Mouse (Mus musculus): ENCODE results near the gene Flt1. TPM values are rescaled to one million over a fixed set of nuclear protein-coding genes. Genes with fewer than 3 reads are reported as not detected.

Gene Flt1
- polyA plus RNA-seq, 1 experiment = 23.4 TPM

- Histone ChIP-seq H3K4me3 (ENCODE audit: low read depth, low read length) (no peak overlapping the region), H3K4me1 (ENCODE audit: control insufficient read depth, insufficient read depth, low read length) (no peaks in the 10 kb centered on the region), H3K27ac (ENCODE audit: insufficient read depth, low read length) (no peak overlapping the region), H3K36me3 (ENCODE audit: control insufficient read depth, insufficient read depth, low read length, poor library complexity, severe bottlenecking) (no peaks in the 10 kb centered on the region), H3K27me3 (ENCODE audit: control insufficient read depth, insufficient read depth, low read length, poor library complexity, severe bottlenecking) (no peaks in the 10 kb centered on the region), H3K9me3 (replicated peaks; ENCODE audit: control insufficient read depth, insufficient read depth, low read length, poor library complexity, severe bottlenecking) (no peaks in the 10 kb centered on the region), H3K9ac (ENCODE audit: low read depth, poor library complexity, severe bottlenecking) (no peak overlapping the region)
- TF ChIP-seq EP300 (IDR thresholded peaks at IDR 0.05; ENCODE audit: insufficient read depth, low read depth, low read length) = no peak
- TF ChIP-seq CTCF (IDR thresholded peaks at IDR 0.05; ENCODE audit: low read depth, low read length) = no peak
- no peak for TF ChIP-seq POLR2A (IDR thresholded peaks at IDR 0.05; ENCODE audit: insufficient read depth, low read length)
Measured at GRCm38 (mm10) chr5:147692622-147693021, 33.2 kb downstream of the Flt1 start.

- H3K9ac ChIP-seq (ENCODE audit: low read depth, poor library complexity, severe bottlenecking) = no peak overlapping the region
- no peak overlapping the region for H3K27ac ChIP-seq (ENCODE audit: insufficient read depth, low read length)
- H3K4me1 ChIP-seq (ENCODE audit: control insufficient read depth, insufficient read depth, low read length) = no peaks in the 10 kb centered on the region
- H3K9me3 ChIP-seq (replicated peaks; ENCODE audit: control insufficient read depth, insufficient read depth, low read length, poor library complexity, severe bottlenecking) = no peaks in the 10 kb centered on the region
- no peaks in the 10 kb centered on the region for H3K27me3 ChIP-seq (ENCODE audit: control insufficient read depth, insufficient read depth, low read length, poor library complexity, severe bottlenecking)
- TF ChIP-seq CTCF (IDR thresholded peaks at IDR 0.05; ENCODE audit: low read depth, low read length) (no peak), POLR2A (IDR thresholded peaks at IDR 0.05; ENCODE audit: insufficient read depth, low read length) (no peak), EP300 (IDR thresholded peaks at IDR 0.05; ENCODE audit: insufficient read depth, low read depth, low read length) (no peak)
- H3K4me3 ChIP-seq (ENCODE audit: low read depth, low read length) = no peak overlapping the region
- H3K36me3 ChIP-seq (ENCODE audit: control insufficient read depth, insufficient read depth, low read length, poor library complexity, severe bottlenecking) = no peaks in the 10 kb centered on the region
Measured at GRCm38 (mm10) chr5:147683707-147684323, 42.0 kb downstream of the Flt1 start.

DNA sequence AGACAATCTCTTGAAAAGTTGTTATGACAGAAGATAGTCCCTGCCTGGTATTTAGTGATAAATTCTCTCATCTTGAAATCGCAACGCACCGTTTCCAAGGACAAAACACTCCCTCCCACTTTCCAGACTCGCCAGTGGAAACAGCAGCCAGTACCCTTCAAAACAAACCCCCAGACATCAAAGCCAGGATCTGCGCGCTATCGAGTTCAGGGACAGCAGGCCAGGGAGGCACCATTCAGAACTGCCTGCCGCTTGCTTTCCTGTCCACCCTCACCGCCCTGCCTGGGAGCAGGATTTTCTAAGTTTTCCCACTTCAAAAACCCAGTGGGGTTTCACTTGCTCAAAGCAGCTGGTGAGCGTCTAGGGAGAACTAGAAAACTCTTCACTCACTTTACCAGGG is 44.6 kb downstream of the Flt1 start:
- TF ChIP-seq POLR2A (IDR thresholded peaks at IDR 0.05; ENCODE audit: insufficient read depth, low read length) (no peak), EP300 (IDR thresholded peaks at IDR 0.05; ENCODE audit: insufficient read depth, low read depth, low read length) (no peak), CTCF (IDR thresholded peaks at IDR 0.05; ENCODE audit: low read depth, low read length) (no peak)
- Histone ChIP-seq H3K4me1 (ENCODE audit: control insufficient read depth, insufficient read depth, low read length) (no peaks in the 10 kb centered on the region), H3K36me3 (ENCODE audit: control insufficient read depth, insufficient read depth, low read length, poor library complexity, severe bottlenecking) (no peaks in the 10 kb centered on the region), H3K4me3 (ENCODE audit: low read depth, low read length) (no peak overlapping the region), H3K27ac (ENCODE audit: insufficient read depth, low read length) (no peak overlapping the region), H3K9ac (ENCODE audit: low read depth, poor library complexity, severe bottlenecking) (no peak overlapping the region), H3K27me3 (ENCODE audit: control insufficient read depth, insufficient read depth, low read length, poor library complexity, severe bottlenecking) (no peaks in the 10 kb centered on the region), H3K9me3 (replicated peaks; ENCODE audit: control insufficient read depth, insufficient read depth, low read length, poor library complexity, severe bottlenecking) (no peaks in the 10 kb centered on the region)

DNA sequence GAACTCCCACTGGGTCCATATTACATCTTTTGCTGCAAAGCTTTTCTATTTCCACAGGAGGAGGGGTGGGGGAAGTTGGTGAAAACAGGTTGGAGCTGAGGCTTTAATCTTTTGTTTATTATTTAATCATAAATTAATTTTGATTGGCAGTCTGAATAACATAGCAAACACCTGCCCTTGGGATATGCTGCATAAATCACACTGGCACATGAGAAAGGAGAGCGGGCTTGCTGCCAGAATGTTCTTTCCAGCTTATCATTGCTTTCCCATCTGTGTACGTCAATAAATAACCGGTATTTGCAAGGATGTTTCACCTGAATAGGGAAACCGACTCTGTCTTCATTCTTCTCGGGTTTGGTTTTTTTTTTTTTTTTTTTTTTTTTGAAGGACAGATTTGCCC is 45.1 kb downstream of the Flt1 start:
- H3K27ac ChIP-seq (ENCODE audit: insufficient read depth, low read length) = no peak overlapping the region

DNA sequence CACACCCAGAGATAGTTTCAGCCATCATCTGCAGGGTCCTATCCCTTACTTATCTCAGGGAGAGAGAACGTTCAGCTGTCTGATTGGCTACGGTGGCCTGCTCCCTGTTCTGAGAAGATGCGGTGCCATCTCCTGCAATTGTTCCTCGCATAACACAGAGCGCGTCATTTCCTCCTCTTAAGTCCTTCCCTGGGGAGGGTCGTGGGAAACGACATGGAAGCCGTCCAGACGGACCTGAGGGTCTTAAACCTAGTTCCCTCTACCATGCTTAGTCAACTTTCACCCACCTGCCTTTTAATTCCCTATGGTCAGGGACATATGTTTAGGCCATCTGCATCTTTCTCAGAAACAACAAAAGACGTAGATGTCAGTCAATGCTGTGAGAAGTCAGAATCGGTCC is 46.5 kb downstream of the Flt1 start:
- no peaks in the 10 kb centered on the region for H3K9me3 ChIP-seq (replicated peaks; ENCODE audit: control insufficient read depth, insufficient read depth, low read length, poor library complexity, severe bottlenecking)
- no peak overlapping the region for H3K27ac ChIP-seq (ENCODE audit: insufficient read depth, low read length)
- no peak overlapping the region for H3K4me3 ChIP-seq (ENCODE audit: low read depth, low read length)
- H3K4me1 ChIP-seq (ENCODE audit: control insufficient read depth, insufficient read depth, low read length) = no peaks in the 10 kb centered on the region
- no peaks in the 10 kb centered on the region for H3K27me3 ChIP-seq (ENCODE audit: control insufficient read depth, insufficient read depth, low read length, poor library complexity, severe bottlenecking)
- TF ChIP-seq POLR2A (IDR thresholded peaks at IDR 0.05; ENCODE audit: insufficient read depth, low read length) (no peak), CTCF (IDR thresholded peaks at IDR 0.05; ENCODE audit: low read depth, low read length) (no peak), EP300 (IDR thresholded peaks at IDR 0.05; ENCODE audit: insufficient read depth, low read depth, low read length) (no peak)
- no peaks in the 10 kb centered on the region for H3K36me3 ChIP-seq (ENCODE audit: control insufficient read depth, insufficient read depth, low read length, poor library complexity, severe bottlenecking)
- H3K9ac ChIP-seq (ENCODE audit: low read depth, poor library complexity, severe bottlenecking) = no peak overlapping the region

More for the DNA sequence above, 45.1 kb downstream of the Flt1 start:
- Histone ChIP-seq H3K27me3 (ENCODE audit: control insufficient read depth, insufficient read depth, low read length, poor library complexity, severe bottlenecking) (no peaks in the 10 kb centered on the region), H3K4me3 (ENCODE audit: low read depth, low read length) (no peak overlapping the region), H3K36me3 (ENCODE audit: control insufficient read depth, insufficient read depth, low read length, poor library complexity, severe bottlenecking) (no peaks in the 10 kb centered on the region), H3K4me1 (ENCODE audit: control insufficient read depth, insufficient read depth, low read length) (no peaks in the 10 kb centered on the region), H3K9me3 (replicated peaks; ENCODE audit: control insufficient read depth, insufficient read depth, low read length, poor library complexity, severe bottlenecking) (no peaks in the 10 kb centered on the region), H3K9ac (ENCODE audit: low read depth, poor library complexity, severe bottlenecking) (no peak overlapping the region)
- no peak for TF ChIP-seq EP300 (IDR thresholded peaks at IDR 0.05; ENCODE audit: insufficient read depth, low read depth, low read length)
- TF ChIP-seq CTCF (IDR thresholded peaks at IDR 0.05; ENCODE audit: low read depth, low read length) = no peak
- no peak for TF ChIP-seq POLR2A (IDR thresholded peaks at IDR 0.05; ENCODE audit: insufficient read depth, low read length)

GRCm38 (mm10) chr5:147675791-147676190 is 50.0 kb downstream of the Flt1 start:
- Histone ChIP-seq H3K4me1 (ENCODE audit: control insufficient read depth, insufficient read depth, low read length) (no peaks in the 10 kb centered on the region), H3K36me3 (ENCODE audit: control insufficient read depth, insufficient read depth, low read length, poor library complexity, severe bottlenecking) (no peaks in the 10 kb centered on the region), H3K27me3 (ENCODE audit: control insufficient read depth, insufficient read depth, low read length, poor library complexity, severe bottlenecking) (no peaks in the 10 kb centered on the region), H3K9ac (ENCODE audit: low read depth, poor library complexity, severe bottlenecking) (no peak overlapping the region), H3K4me3 (ENCODE audit: low read depth, low read length) (no peak overlapping the region), H3K9me3 (replicated peaks; ENCODE audit: control insufficient read depth, insufficient read depth, low read length, poor library complexity, severe bottlenecking) (no peaks in the 10 kb centered on the region), H3K27ac (ENCODE audit: insufficient read depth, low read length) (no peak overlapping the region)
- no peak for TF ChIP-seq POLR2A (IDR thresholded peaks at IDR 0.05; ENCODE audit: insufficient read depth, low read length)
- TF ChIP-seq EP300 (IDR thresholded peaks at IDR 0.05; ENCODE audit: insufficient read depth, low read depth, low read length) = no peak
- no peak for TF ChIP-seq CTCF (IDR thresholded peaks at IDR 0.05; ENCODE audit: low read depth, low read length)
